Mouse (Mus musculus): Measurements from ENCODE around the gene Sh2d4b.

Sh2d4b gene

GRCm38 (mm10) chr14:40893196-40893595, at the start of gene Sh2d4b:
Gene Sh2d4b (minus strand): TSS chr14:40893266.
- DNase-seq (ENCODE audit: low read depth, low spot score) = no peak

GRCm38 (mm10) chr14:40942429-40942828, 49.4 kb upstream of the Sh2d4b start:
- DNase-seq (ENCODE audit: low read depth, low spot score) = no peak

GRCm38 (mm10) chr14:40938380-40938987, 45.4 kb upstream of the Sh2d4b start:
- DNase-seq (ENCODE audit: low read depth, low spot score) = peak; percentile 47

- no peak for DNase-seq (ENCODE audit: low read depth, low spot score)
Measured at GRCm38 (mm10) chr14:40937052-40937451, 44.0 kb upstream of the Sh2d4b start.

- DNase-seq (ENCODE audit: low read depth, low spot score) = no peak
Measured at GRCm38 (mm10) chr14:40935481-40935880, 42.4 kb upstream of the Sh2d4b start.

- DNase-seq (ENCODE audit: low read depth, low spot score) = no peak
Measured at GRCm38 (mm10) chr14:40935054-40935453, 42.0 kb upstream of the Sh2d4b start.

- DNase-seq (ENCODE audit: low read depth, low spot score) = no peak
Measured at GRCm38 (mm10) chr14:40933328-40933727, 40.3 kb upstream of the Sh2d4b start.

GRCm38 (mm10) chr14:40932225-40932624, 39.2 kb upstream of the Sh2d4b start:
- no peak for DNase-seq (ENCODE audit: low read depth, low spot score)

GRCm38 (mm10) chr14:40931115-40931829, 38.2 kb upstream of the Sh2d4b start:
- DNase-seq (ENCODE audit: low read depth, low spot score) = no peak

- peak; percentile 52 for DNase-seq (ENCODE audit: low read depth, low spot score)
Measured at GRCm38 (mm10) chr14:40929943-40930342, 36.9 kb upstream of the Sh2d4b start.

- DNase-seq (ENCODE audit: low read depth, low spot score) = no peak
Measured at GRCm38 (mm10) chr14:40928897-40929296, 35.8 kb upstream of the Sh2d4b start.

- DNase-seq (ENCODE audit: low read depth, low spot score) = peak; percentile 56
Measured at GRCm38 (mm10) chr14:40927041-40927440, 34.0 kb upstream of the Sh2d4b start.

- peak; percentile 60 for DNase-seq (ENCODE audit: low read depth, low spot score)
Measured at GRCm38 (mm10) chr14:40924378-40925113, 31.5 kb upstream of the Sh2d4b start.

- no peak for DNase-seq (ENCODE audit: low read depth, low spot score)
Measured at GRCm38 (mm10) chr14:40921241-40921640, 28.2 kb upstream of the Sh2d4b start.

- no peak for DNase-seq (ENCODE audit: low read depth, low spot score)
Measured at GRCm38 (mm10) chr14:40919521-40919920, 26.5 kb upstream of the Sh2d4b start.

GRCm38 (mm10) chr14:40918477-40918876, 25.4 kb upstream of the Sh2d4b start:
- no peak for DNase-seq (ENCODE audit: low read depth, low spot score)

- peak; percentile 92 for DNase-seq (ENCODE audit: low read depth, low spot score)
Measured at GRCm38 (mm10) chr14:40917632-40918031, 24.6 kb upstream of the Sh2d4b start.

- DNase-seq (ENCODE audit: low read depth, low spot score) = no peak
Measured at GRCm38 (mm10) chr14:40916667-40917066, 23.6 kb upstream of the Sh2d4b start.

- no peak for DNase-seq (ENCODE audit: low read depth, low spot score)
Measured at GRCm38 (mm10) chr14:40915838-40916237, 22.8 kb upstream of the Sh2d4b start.

GRCm38 (mm10) chr14:40914701-40915100, 21.6 kb upstream of the Sh2d4b start:
- no peak for DNase-seq (ENCODE audit: low read depth, low spot score)

GRCm38 (mm10) chr14:40913709-40914108, 20.6 kb upstream of the Sh2d4b start:
- no peak for DNase-seq (ENCODE audit: low read depth, low spot score)

GRCm38 (mm10) chr14:40911529-40911928, 18.5 kb upstream of the Sh2d4b start:
- DNase-seq (ENCODE audit: low read depth, low spot score) = no peak

GRCm38 (mm10) chr14:40908763-40909162, 15.7 kb upstream of the Sh2d4b start:
- DNase-seq (ENCODE audit: low read depth, low spot score) = no peak

All from CD4-positive, CD25-positive, alpha-beta regulatory T cell, adult 2 months (primary cell).